Mouse (Mus musculus): ENCODE results near the gene C2cd4d. TPM values are rescaled to one million over a fixed set of nuclear protein-coding genes. Genes with fewer than 3 reads are reported as not detected.

Gene C2cd4d
- total and polyA plus RNA-seq, 3 experiments = 0.52 to 4.0 TPM; not detected in 1

GRCm38 (mm10) chr3:94375861-94376260 is 13.6 kb downstream of the C2cd4d start:
- no peak for DNase-seq

- no peak for DNase-seq
These were observed 15.0 kb downstream of the C2cd4d start for GRCm38 (mm10) chr3:94377028-94377923.

- no peak for DNase-seq
These were observed 17.7 kb downstream of the C2cd4d start for GRCm38 (mm10) chr3:94379831-94380510.

DNA sequence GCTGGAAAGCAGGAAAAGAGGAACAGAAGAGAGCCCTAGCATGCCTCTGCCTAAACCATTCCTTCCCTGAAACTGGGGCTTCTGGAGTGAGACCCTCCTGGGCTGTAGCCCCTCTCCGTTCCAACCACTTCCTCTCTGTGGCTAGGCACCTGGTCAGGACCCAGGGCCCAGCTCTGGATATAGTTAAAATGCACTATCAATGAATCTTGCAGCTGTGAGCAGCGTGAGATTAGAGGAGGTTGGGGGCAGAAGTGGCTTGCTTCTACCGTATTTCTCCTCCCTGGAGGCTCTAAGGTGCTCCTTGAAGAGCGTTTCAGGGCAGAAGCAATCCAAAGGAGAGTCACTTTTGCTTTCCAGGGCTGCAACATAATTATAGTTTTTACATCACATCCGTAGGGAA is 20.1 kb downstream of the C2cd4d start:
- DNase-seq = no peak

DNA sequence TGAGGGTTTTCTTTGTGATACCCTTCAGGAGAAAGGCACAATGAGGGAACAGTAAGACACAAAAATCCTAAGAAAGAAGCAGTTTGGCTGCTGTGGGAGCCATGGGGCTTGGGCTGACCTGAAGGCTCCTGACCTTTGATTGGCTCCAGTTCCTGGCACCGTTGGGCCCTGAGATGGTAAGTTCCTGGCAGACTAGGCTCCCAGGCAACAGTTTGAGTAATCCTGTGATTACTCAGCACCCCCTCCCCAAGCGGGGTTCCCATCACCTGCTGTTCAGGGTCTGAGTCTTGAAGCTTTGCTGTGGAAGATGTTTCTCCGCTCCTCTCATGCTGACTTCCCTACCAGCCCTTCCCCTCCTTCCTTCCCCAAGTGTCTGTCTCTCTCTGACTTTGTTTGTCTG is 21.2 kb downstream of the C2cd4d start:
- peak; percentile 27 for DNase-seq

DNA sequence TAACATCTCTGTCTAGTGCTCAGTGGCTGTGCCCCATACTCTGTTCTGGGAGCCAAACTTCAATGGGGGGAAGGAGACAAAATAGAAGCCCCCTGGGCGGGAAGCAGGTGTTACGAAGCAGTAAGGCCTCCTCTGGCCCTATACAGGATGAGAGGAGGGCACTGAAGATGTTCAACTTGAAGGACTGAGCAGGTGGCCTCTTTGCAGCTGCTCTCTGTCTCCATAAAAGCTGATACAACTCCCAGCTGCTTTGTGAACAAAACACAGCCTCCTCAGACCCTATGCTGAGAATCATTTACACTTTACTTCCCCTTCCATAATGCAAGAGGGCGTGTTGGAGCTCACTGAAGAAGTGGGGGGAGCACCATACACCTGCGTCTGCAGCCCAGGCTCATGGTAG is 24.4 kb downstream of the C2cd4d start:
- DNase-seq = no peak

- no peak for DNase-seq
These were observed 25.2 kb downstream of the C2cd4d start for GRCm38 (mm10) chr3:94387391-94387790.

DNA sequence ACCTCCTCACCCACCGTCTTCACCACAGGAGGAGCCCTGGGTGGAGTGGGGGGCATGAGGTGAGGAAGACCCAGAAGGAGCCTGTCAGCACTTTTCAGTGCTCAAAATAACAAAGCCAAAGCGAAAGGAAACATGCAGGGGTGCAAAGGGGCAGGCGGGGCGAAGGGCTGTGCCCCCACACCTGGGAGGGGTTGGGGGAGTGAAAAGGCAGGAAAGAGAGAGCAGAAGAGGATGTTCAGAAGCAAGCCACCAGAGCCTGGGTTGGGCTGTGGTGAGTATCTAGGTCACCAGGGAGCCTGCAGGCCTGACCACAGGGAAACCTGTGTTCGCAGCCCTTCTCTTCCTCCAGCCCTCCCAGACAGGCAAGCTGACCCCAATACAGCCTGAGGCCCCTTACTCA is 25.8 kb downstream of the C2cd4d start:
- DNase-seq = no peak

DNA sequence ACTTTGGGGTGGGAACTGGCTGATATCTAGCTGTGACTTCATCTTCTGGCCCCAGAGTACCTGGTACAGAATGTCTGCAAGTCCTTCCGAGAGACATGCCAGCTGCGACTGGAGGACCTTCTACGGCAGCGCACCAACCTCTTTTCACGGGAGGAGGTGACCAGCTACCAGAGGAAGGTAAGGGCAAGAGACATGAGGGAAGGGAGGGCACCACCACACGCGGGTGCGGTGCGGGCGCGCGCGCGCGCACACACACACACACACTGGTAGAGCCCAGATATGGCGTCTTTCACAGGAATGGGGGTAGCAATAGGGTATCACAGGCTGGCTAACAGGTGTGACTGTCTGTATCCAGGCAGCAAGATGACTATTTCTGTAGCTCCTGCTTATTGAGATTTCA is 27.2 kb downstream of the C2cd4d start:
- no peak for DNase-seq

DNA sequence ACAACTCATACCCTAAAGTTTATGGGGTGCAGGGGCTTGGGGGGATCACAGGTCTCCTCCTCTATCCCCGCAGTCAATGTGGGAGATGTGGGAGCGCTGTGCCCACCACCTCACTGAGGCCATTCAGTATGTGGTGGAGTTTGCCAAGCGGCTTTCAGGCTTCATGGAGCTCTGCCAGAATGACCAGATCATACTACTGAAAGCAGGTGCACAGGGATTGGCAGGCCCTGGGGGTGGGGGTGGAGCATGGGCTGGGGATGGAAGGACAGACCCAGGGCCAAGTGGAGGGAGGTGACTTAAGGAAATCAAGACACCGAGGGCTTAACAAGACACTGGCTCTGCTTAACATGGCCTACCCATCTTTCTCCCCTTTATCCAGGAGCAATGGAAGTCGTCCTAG is 28.8 kb downstream of the C2cd4d start:
- no peak for DNase-seq

- peak; percentile 57 for DNase-seq
These were observed 29.9 kb downstream of the C2cd4d start for GRCm38 (mm10) chr3:94392128-94392527.

GRCm38 (mm10) chr3:94393049-94393448 is 30.8 kb downstream of the C2cd4d start:
- no peak for DNase-seq

GRCm38 (mm10) chr3:94396336-94396735 is 34.1 kb downstream of the C2cd4d start:
- DNase-seq = no peak

GRCm38 (mm10) chr3:94396851-94397250 is 34.6 kb downstream of the C2cd4d start:
- no peak for DNase-seq

- no peak for DNase-seq
These were observed 36.0 kb downstream of the C2cd4d start, which contains the start of gene Lingo4 for GRCm38 (mm10) chr3:94398217-94398616. Lingo4 (plus strand) TSS chr3:94398517.

GRCm38 (mm10) chr3:94398943-94399481 is 36.8 kb downstream of the C2cd4d start:
- peak; percentile 48 for DNase-seq

DNA sequence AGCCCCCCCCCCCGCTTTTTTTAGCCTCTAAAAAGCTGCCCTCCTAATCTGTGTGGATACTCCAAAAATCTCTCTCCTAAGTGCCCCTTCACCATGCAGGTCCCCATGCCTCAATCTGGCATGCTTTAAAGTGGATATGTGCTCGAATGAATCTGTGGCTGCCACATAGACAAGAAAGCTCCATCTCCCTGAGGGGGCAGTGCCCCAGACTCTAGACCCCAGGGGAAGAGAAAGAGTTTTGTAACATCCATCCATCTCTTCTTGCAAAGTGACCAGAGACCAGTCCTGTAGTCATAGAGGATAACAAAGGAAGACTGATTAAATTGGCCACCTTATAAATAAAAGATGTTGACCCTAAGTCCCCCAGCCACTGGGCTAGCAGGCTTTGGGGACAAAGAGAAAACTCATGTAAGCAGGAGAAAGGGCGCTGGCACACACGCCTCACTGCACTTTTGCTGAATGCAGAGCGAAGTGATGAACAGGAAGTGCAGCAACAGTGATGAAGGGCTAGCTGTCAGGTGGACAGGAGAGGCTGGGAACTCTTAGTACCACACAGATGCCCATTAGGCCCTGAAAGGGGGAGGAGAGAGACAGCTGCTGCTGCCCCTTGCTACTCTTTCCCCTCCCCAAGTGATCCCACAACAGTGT is 37.5 kb downstream of the C2cd4d start:
- DNase-seq = no peak

DNA sequence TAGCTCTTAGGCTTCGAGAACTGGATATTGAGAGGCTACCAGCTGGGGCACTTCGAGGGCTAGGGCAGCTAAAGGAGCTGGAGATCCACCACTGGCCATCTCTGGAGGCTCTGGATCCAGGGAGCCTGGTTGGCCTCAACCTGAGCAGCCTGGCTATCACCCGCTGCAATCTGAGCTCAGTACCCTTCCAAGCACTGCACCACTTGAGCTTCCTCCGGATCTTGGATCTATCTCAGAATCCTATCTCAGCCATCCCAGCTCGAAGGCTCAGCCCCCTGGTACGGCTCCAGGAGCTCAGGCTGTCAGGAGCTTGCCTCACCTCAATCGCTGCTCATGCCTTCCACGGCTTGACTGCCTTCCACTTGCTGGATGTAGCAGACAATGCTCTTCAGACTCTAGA is 40.2 kb downstream of the C2cd4d start:
- no peak for DNase-seq

DNA sequence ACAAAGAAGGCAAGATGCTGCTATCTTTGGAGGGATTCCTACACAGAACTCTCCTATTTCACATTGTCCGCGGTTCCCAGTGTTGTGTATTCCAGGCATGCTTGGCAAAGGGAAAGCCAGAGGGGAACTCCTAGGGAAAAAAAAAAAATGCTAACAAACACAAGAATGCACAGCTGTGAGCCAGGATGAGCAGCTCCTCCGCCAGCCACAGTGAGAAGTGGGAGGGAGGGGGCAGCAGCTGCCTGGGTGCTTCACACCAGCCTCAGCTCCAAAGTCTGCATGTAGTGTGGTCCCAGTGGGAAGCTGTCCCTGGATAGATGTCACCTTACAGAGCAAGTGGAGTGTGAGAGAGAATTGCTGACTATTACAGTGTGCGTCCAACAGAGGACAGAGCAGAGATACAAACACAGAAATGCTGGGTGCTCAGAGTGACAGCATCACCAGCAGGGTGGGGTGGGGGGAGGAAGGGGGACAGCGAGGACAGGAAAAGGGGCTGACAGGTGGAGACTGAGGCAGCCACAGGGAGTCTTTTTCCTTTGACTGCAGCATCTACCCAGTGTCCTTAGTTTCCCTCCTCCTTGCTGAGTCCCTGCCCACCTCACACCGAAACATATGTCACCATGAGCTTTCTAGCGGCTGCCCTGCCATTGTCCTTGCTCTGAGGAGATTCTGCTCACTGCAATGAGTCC is 42.3 kb downstream of the C2cd4d start:
- no peak for DNase-seq

DNA sequence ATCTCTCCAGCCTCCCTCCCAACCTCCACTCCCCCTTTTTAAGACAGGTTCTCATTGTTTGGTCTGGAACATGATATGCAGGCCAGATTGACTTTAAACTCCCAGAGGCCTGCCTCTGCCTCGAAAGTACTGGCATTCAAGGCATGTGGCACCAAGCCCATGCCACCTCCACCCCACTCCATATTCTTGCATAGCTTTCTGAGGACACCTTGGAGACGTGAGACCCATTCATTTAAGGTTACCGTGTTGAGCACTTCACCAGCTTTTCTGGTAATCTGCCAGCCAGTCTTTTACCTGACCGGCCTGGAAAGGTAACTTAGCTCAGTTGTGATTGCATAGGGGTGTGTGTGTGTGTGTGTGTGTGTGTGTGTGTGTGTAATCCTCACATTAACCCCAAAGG is 43.3 kb downstream of the C2cd4d start:
- no peak for DNase-seq

GRCm38 (mm10) chr3:94412530-94412929 is 50.3 kb downstream of the C2cd4d start:
- no peak for DNase-seq

Data from adrenal gland, adult 2 months (tissue).